Mouse (Mus musculus) cerebellum, adult 9-11 months (tissue): ENCODE measurements around the gene Arpin.

Source experiments
- DNase-seq: peaks from one replicate; pipeline ENCODE4 v3.0.0; 2022

Gene Arpin

DNA sequence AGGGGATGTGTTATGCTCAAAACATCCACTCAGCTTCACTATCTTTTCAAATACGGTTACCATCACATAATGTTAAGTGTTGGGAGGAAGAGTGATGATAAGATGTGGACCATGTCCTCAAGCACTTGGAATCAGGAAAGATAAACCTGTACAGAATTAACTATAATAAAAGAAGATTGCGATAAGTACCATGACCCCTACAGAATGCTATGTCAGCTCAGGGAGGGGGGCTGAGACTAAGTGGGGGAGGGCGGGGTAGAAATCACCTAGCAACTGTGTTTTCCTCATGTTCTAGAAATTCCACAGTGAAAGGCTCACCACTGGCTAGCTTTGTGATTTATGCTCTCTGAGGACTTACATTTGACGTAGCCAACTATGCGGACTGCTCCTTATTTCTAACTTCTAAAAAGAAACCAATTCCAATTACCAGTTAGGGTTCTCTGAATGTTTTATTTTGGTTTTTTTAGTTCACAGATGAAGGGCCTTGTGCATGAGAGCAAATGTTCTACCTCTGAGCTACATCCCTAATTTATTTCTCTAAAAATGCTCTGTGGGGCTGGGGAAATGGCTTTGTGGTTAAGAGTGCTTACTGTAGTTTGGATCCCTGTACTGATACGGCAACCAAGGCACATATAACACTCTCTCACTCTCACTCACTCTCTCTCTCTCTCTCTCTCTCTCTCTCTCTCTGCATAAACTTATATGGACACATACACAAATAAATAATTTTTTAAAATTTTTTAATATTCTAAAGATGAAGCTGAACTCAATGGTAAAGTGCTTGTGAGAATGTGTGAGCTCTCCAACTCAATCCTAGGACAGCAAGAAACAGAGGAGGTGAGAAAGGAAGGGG is 42.4 kb downstream of the Arpin start:
- no peak for DNase-seq

DNA sequence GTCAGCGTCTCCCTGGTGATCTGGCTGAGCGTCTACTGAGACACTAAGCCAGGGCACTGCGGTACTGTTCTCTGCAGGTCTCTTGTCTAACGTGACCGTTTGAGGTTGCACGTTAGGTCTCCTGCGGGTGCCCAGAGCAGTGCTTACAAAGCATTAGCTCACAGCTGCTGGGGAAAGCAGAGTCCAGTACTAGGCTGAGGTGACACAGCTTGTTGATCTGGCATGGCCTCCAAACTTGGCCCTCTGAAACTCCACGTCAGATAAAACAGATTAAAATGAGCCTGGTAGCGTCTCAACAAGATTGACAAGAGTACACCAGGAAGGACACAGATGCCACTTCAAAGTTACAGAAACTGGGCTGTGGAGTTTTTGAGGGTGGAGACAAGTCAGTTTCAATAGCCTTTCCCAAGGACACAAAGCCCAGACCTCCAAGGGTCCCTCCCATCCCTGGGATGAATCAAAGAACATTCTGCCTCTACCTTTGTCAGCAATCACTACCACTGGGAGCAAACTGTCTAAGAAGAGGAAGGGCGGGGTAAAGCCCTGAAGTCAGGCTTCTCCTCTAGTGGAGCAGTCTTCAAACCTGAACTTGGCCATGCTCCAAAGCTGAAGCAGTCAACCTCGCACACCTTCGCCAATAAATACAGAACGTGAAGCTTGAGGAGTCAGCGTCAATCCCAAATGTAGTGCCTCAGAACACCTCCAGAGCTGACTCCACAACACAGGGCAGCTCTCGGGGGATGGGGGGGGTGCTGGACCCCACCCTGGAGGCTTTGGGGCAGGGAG is 44.5 kb downstream of the Arpin start:
- no peak for DNase-seq

DNA sequence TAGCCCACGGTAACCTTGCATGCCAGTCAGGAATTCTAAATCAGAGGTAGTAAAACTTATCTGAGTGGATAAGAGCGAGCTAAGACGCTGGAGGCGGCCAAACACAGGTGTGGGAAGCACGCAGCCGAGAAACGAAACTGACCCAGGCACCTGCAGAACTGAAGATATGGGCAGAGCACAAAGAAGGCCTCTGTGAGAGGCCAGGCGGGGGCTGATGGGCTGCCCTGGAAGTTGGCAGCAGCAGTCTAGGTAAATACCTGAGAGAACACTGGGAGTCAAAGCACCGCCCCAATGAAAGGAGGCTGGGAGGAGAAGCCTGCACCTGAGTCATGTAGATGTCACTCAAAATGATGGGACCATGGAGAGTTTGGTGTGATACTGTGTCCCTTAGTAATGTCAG is 46.6 kb downstream of the Arpin start:
- no peak for DNase-seq

DNA sequence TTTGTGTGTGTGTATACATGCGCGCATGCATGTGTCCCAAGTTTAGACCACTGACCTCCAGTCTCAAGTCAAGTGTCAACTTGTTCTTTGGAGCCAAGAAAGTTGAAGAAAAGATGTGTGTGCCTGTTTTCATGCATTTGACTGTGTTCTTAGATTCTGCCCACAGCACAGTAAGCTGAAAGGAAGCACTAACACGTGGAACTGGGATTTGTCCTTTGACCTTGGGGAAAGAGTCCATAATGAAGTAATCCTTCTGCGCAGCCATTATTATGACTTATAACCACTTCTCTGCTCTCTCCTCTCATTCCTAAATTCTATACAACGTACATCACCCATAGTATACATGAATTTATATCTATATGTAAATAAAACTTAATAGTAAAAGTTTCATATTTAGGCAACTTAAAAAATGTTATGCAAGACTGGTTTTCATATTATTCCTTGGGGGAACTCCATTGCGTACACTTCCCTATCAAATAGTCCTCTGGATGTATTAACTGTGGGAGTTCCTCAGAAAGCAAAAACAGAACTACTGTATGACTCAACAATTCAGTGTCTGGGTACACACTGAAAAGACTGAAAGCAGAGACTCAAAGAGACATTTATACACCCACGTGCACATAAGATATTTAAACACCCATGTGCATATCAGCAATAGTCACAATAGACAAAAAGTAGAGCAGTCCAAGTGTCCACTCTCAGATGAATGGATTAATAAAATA is 51.4 kb downstream of the Arpin start:
- DNase-seq = no peak

DNA sequence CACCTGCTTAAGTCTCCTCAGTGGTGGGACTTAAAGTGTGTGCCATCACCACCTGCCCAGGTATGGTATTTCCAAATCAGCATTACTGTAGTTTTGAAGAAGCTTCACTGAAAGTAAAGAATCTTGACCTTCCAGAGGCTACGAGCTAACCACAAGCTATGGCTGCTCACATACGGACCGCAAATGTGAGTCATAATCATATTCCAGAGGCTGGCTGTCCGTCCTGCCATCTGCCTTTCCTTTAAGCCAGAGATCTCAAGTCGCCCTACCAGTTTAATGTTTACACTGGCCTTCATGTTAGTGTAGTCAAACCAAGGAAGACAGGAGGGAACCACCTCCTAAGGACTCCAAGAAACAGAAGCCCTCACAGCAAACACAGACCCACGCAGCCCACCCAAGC is 53.3 kb downstream of the Arpin start:
- DNase-seq = no peak

DNA sequence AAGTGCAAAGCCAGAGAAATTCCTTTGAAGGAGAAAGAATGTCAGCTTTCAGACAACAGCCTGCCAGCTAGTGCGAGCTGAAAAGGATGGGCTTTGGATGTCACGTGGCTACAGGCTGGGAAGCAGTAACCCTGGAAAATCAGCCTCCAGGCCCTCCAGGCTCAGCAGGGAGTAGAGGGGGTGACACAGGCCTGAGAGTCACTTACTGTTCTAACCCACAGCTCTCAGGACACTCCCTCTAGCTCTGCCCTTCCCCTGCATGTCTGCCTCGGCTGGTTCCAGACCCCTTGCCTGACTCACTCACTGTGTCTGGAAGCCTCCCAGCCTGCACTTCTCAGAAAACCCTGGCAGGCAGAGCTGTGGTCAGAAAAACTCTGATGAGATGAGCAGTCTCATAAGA is 54.2 kb downstream of the Arpin start:
- DNase-seq = no peak

DNA sequence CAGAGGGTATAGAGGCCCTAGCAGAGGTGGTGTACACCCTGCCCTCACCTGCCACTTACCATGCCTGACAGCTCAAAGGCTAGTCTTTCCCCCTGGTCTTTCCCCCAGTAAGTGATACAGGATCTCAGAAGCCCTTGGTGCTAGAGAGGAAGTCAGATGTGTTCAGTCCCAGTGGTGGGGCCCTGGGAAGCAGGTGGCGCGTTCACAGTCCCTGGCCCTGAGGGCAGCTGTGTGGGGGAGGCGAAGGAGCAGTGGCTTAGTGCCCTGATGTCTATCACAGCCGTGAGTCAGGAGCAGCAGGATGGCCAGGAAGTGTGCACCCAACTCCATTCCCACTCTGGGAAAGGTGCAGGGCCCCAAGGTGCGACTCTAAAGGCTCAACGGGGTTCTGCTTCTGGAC is 55.1 kb downstream of the Arpin start:
- DNase-seq = no peak

DNA sequence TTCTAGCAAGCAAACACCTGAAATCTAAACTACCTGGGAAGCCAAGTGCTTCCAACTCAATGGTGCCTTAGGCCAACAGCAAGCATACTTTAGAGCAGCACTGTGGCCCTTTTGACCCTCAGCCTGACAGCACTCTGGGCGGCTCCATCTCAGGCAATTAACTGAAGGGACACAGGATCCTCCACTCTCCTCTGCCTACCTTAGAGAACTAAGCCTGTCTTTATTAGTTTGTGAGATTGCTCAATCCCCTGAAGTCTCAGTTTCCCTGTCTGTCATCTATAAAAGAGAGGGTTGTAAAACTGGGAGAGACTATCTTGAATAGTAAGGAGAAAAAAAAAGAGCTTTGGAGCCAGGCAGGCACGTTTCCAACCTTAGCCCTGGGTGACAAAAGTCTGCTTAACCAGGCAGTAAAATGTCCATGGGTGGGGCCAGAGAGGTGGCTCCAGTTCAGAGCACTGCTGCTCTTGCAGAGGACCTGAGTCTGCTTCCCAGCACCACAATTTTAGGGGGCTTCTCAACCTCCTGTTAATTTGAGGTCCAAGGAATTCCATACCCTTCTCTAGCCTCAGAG is 56.6 kb downstream of the Arpin start:
- no peak for DNase-seq
